Mouse (Mus musculus) cortical plate, adult 2 months (tissue): ENCODE data around the gene Syngap1.

Experiments
- CTCF ChIP-seq: fragments of 200-500 bp; IDR thresholded peaks from 2 replicates; pipeline ENCODE4 v1.5.1; 2011; ENCODE audit warnings: mild to moderate bottlenecking, control low read depth, low read length; ENCODE audit not compliant: insufficient read depth; ENCODE audit errors: extremely low read depth
- POLR2A ChIP-seq: fragments of 200-500 bp; IDR thresholded peaks from 2 replicates; pipeline ENCODE4 v1.6.1; 2011; ENCODE audit warnings: mild to moderate bottlenecking, low read length, control low read depth; ENCODE audit not compliant: insufficient read depth; ENCODE audit errors: extremely low read depth

GRCm38 (mm10) chr17:26936453-26936852 is 4.6 kb upstream of the Syngap1 start:
- TF ChIP-seq CTCF (no peak), POLR2A (no peak)
